ENCODE assay signal across 8 mouse cellular contexts in genomic region chr13:58127766-58128361, GRCm38 (mm10). TPM values are rescaled to one million over a fixed set of nuclear protein-coding genes. Genes with fewer than 3 reads are reported as not detected.
DNase-seq lines count a peak whose midpoint lies in the region; ATAC-seq and TF ChIP-seq lines count a peak whose summit lies in the region.

No protein-coding gene starts in this region.

- peak overlapping the region; percentile 83 to 85 for H3K4me3 ChIP-seq in ES-E14 (ENCODE audit: insufficient read depth in 1 of 2, low read depth in 1 of 2, low read length in 2 of 2, poor library complexity in 1 of 2, severe bottlenecking in 1 of 2)
- peak overlapping the region; percentile 98 for H3K4me3 ChIP-seq in embryonic facial prominence, embryonic 12.5 days
- peak overlapping the region; percentile 99 for H3K4me3 ChIP-seq in heart, embryonic 10.5 days
- peak overlapping the region; percentile 100 for H3K4me3 ChIP-seq in kidney, postnatal 0 days (replicated peaks; ENCODE audit: low read depth, low read length)
- H3K4me3 ChIP-seq in lung, adult 2 months (replicated peaks; ENCODE audit: extremely low read depth, low read depth, low read length): peak overlapping the region; percentile 64

- H3K36me3 ChIP-seq in ES-E14 (ENCODE audit: control insufficient read depth, insufficient read depth, low read length, poor library complexity, severe bottlenecking): peaks cover 10% of the 10 kb centered on the region
- H3K36me3 ChIP-seq in embryonic facial prominence, embryonic 12.5 days: peaks cover 12% of the 10 kb centered on the region; the same call in 1 of the 2 replicates
- peaks cover 7% of the 10 kb centered on the region for H3K36me3 ChIP-seq in heart, embryonic 10.5 days
- H3K36me3 ChIP-seq in kidney, postnatal 0 days (ENCODE audit: insufficient read depth, low read length): no peaks in the 10 kb centered on the region

- ATAC-seq in embryonic facial prominence, embryonic 12.5 days (ENCODE audit: insufficient number of reproducible peaks, insufficient read depth, low FRiP score, low TSS enrichment): peak; percentile 54
- ATAC-seq in kidney, postnatal 0 days (replicated peaks; ENCODE audit: low FRiP score, low read depth): peak; percentile 23
- no peak for ATAC-seq in monocyte, adult 5-6 weeks (replicated peaks; ENCODE audit: insufficient number of reproducible peaks, low FRiP score, low TSS enrichment, poor library complexity, severe bottlenecking)

- WGBS in embryonic facial prominence, embryonic 12.5 days: under 1% methylated on average over 81 of the region's 81 CpGs
- under 1% methylated on average over 77 of the region's 81 CpGs for WGBS in heart, embryonic 10.5 days
- WGBS in kidney, postnatal 0 days: under 1% methylated on average over 70 of the region's 81 CpGs
- under 1% methylated on average over 80 of the region's 81 CpGs for WGBS in lung, adult 2 months

- no peak for TF ChIP-seq CTCF in kidney, postnatal 0 days (IDR thresholded peaks at IDR 0.05; ENCODE audit: low read depth)
- no peak for TF ChIP-seq CTCF in lung, adult 2 months (IDR thresholded peaks at IDR 0.05; ENCODE audit: insufficient read depth, low read length)

- DNase-seq in A20 (ENCODE audit: low read depth, low spot score) (peak; percentile 76), ES-E14 (ENCODE audit: low read depth, low spot score) (no peak)
- DNase-seq in heart, embryonic 10.5 days (ENCODE audit: low spot score): peak; percentile 83
- DNase-seq in kidney, postnatal 0 days (ENCODE audit: low spot score): peak; percentile 53
- DNase-seq in lung, adult 2 months: peak; percentile 82
- peak; percentile 32 for DNase-seq in retina, adult 2 months (ENCODE audit: low read depth, low spot score)

- TF ChIP-seq POLR2A in lung, adult 2 months (IDR thresholded peaks at IDR 0.05; ENCODE audit: borderline replicate concordance, extremely low read depth, low read depth, low read length): no peak

- no peaks in the 10 kb centered on the region for H3K9me3 ChIP-seq in ES-E14 (ENCODE audit: control insufficient read depth, insufficient read depth, low read depth, low read length)
- H3K9me3 ChIP-seq in embryonic facial prominence, embryonic 12.5 days: no peaks in the 10 kb centered on the region
- no peaks in the 10 kb centered on the region for H3K9me3 ChIP-seq in heart, embryonic 10.5 days
- no peaks in the 10 kb centered on the region for H3K9me3 ChIP-seq in kidney, postnatal 0 days (replicated peaks; ENCODE audit: low read length)

- peak overlapping the region; percentile 94 for H3K27ac ChIP-seq in ES-E14 (ENCODE audit: insufficient read depth, low read depth, low read length, poor library complexity, severe bottlenecking)
- H3K27ac ChIP-seq in embryonic facial prominence, embryonic 12.5 days: peak overlapping the region; percentile 99
- peak overlapping the region; percentile 100 for H3K27ac ChIP-seq in heart, embryonic 10.5 days
- peak overlapping the region; percentile 99 for H3K27ac ChIP-seq in kidney, postnatal 0 days

- peak overlapping the region; percentile 97 for H3K9ac ChIP-seq in ES-E14 (ENCODE audit: insufficient read depth, low read depth, low read length, poor library complexity, severe bottlenecking)
- H3K9ac ChIP-seq in embryonic facial prominence, embryonic 12.5 days: peak overlapping the region; percentile 99
- peak overlapping the region; percentile 100 for H3K9ac ChIP-seq in kidney, postnatal 0 days (ENCODE audit: low read depth, low read length)

- in situ Hi-C loops in ES-E14 (cut with MboI; ENCODE audit: low sequenced_read_pairs in 2 of 2, unreplicated experiment in 2 of 2): no loop called here

- no peaks in the 10 kb centered on the region for H3K27me3 ChIP-seq in embryonic facial prominence, embryonic 12.5 days
- no peaks in the 10 kb centered on the region for H3K27me3 ChIP-seq in heart, embryonic 10.5 days (ENCODE audit: insufficient read depth, poor library complexity, severe bottlenecking)
- H3K27me3 ChIP-seq in kidney, postnatal 0 days (ENCODE audit: insufficient read depth, low read length): no peaks in the 10 kb centered on the region

- peak overlapping the region; percentile 67 for H3K4me2 ChIP-seq in embryonic facial prominence, embryonic 12.5 days (replicated peaks)
- H3K4me2 ChIP-seq in kidney, postnatal 0 days (ENCODE audit: low read length): peak overlapping the region; percentile 76

- H3K4me1 ChIP-seq in ES-E14 (ENCODE audit: control insufficient read depth in 2 of 2, insufficient read depth in 2 of 2, low read length in 2 of 2, poor library complexity in 1 of 2): peaks cover 0 to 7% of the 10 kb centered on the region in 2 experiments; a peak in 1 of 4 replicates
- H3K4me1 ChIP-seq in embryonic facial prominence, embryonic 12.5 days: peaks cover 20% of the 10 kb centered on the region
- H3K4me1 ChIP-seq in heart, embryonic 10.5 days: peaks cover 16% of the 10 kb centered on the region
- peaks cover 16% of the 10 kb centered on the region for H3K4me1 ChIP-seq in kidney, postnatal 0 days (replicated peaks; ENCODE audit: insufficient read depth, low read length)
- peaks cover 2% of the 10 kb centered on the region for H3K4me1 ChIP-seq in lung, adult 2 months (ENCODE audit: control insufficient read depth, insufficient read depth, low read length)

TF ChIP-seq in ES-E14, 5 proteins besides CTCF, POLR2A, EP300 and RAD21:
- TF ChIP-seq HCFC1 (IDR thresholded peaks at IDR 0.05; ENCODE audit: borderline replicate concordance, insufficient read depth, low read length) (no peak), ZC3H11A (IDR thresholded peaks at IDR 0.05; ENCODE audit: borderline replicate concordance, low read depth, low read length) (no peak), MAFK (IDR thresholded peaks at IDR 0.05; ENCODE audit: insufficient read depth, low read depth, low read length) (no peak)

RNA-seq across cellular contexts. Expression of gene Hnrnpa0, which starts 0.5 kb away (rescaled TPM):
- 84.4 and 93.8 TPM in 2 replicates for total RNA-seq in ES-E14 (2012; rRNA removed)
- polyA plus RNA-seq in embryonic facial prominence, embryonic 12.5 days (2016; fragmentation: Nextera tagmentation; extraction: Ambion mirVana): 47.1 and 47.4 TPM in 2 replicates
- polyA plus RNA-seq in heart, embryonic 10.5 days (2016; fragmentation: Nextera tagmentation; extraction: Ambion mirVana): 14.0 and 16.6 TPM in 2 replicates
- 54.7 and 54.8 TPM in 2 replicates for polyA plus RNA-seq in kidney, postnatal 0 days (2015; fragmentation: Nextera tagmentation; extraction: Ambion mirVana)
- 57.5 and 84.1 TPM in 2 replicates for polyA plus RNA-seq in lung, adult 2 months (2012; rRNA removed)
- 47.3 to 65.4 TPM (median 52.6 TPM) in 3 replicates for total RNA-seq in monocyte, adult 5-6 weeks (2017)

RNA-seq across cellular contexts. Expression of gene Klhl3, which starts 14.5 kb away (rescaled TPM):
- total RNA-seq in ES-E14 (2012; rRNA removed): 0.63 and 0.67 TPM in 2 replicates
- polyA plus RNA-seq in embryonic facial prominence, embryonic 12.5 days (2016; fragmentation: Nextera tagmentation; extraction: Ambion mirVana): 2.9 and 3.1 TPM in 2 replicates
- polyA plus RNA-seq in heart, embryonic 10.5 days (2016; fragmentation: Nextera tagmentation; extraction: Ambion mirVana): 2.5 and 3.4 TPM in 2 replicates
- polyA plus RNA-seq in kidney, postnatal 0 days (2015; fragmentation: Nextera tagmentation; extraction: Ambion mirVana): 10.7 and 12.3 TPM in 2 replicates
- 1.8 TPM in 2 replicates for polyA plus RNA-seq in lung, adult 2 months (2012; rRNA removed)
- total RNA-seq in monocyte, adult 5-6 weeks (2017): 0.19 to 0.29 TPM in 2 of 3 replicates, not detected in the other

RNA-seq across cellular contexts. Expression of gene Idnk, which starts 29.6 kb away (rescaled TPM):
- 9.6 and 11.3 TPM in 2 replicates for total RNA-seq in ES-E14 (2012; rRNA removed)
- 45.1 and 46.3 TPM in 2 replicates for polyA plus RNA-seq in embryonic facial prominence, embryonic 12.5 days (2016; fragmentation: Nextera tagmentation; extraction: Ambion mirVana)
- polyA plus RNA-seq in heart, embryonic 10.5 days (2016; fragmentation: Nextera tagmentation; extraction: Ambion mirVana): 35.0 and 36.5 TPM in 2 replicates
- polyA plus RNA-seq in kidney, postnatal 0 days (2015; fragmentation: Nextera tagmentation; extraction: Ambion mirVana): 48.5 and 48.7 TPM in 2 replicates
- 17.0 and 24.5 TPM in 2 replicates for polyA plus RNA-seq in lung, adult 2 months (2012; rRNA removed)
- total RNA-seq in monocyte, adult 5-6 weeks (2017): 42.7 to 88.2 TPM (median 44.6 TPM) in 3 replicates
